Comparison of ENCODE assay signal across 11 mouse cellular contexts in the genomic region with DNA sequence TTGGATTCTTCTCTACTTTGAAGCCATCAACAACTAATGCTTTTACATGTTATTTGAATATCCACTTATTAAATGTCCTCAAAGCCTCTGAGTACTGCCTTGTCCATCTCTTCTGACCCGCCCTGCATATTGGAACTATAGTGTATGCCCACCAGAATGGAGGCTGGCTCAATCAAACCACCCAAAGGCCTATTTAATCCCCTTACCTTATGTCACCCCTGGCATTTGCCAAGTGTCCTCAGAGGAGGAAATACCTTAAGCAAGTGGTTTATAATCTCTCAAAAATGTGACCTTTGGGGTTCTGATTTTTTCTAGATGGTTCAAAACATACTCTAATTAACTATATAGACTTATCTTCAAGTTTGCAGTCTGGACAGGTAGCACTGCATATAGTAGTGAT.
DNase-seq lines count a peak whose midpoint lies in the region.
"Had no signal": no experiment of that assay in that cellular context is flagged by ENCODE, and none has a peak within 500 bp of the region (broad histone marks: within the 10 kb centered on the region; RNA-seq: fewer than 3 reads in every experiment).

No protein-coding gene starts in this region.

- DNase-seq in cerebellum, adult 11-12 months = peak; percentile 28
- no peak for DNase-seq in cerebellum, adult 11 months
- DNase-seq in cerebellum, postnatal 10 days = peak; percentile 57 to 74
- DNase-seq in cerebellum, adult 8-10 months = no peak
- DNase-seq in brain, adult 2 months (ENCODE audit: low read depth, low spot score) = peak; percentile 47
- DNase-seq: adrenal gland, adult 8-10 months; adrenal gland, postnatal 14 days; adrenal gland, postnatal 36 days; B cell, adult 2 months; cerebellum, postnatal 36 days; embryo, embryonic 11 days had no signal

Comparison
In these comparisons a context has a peak if more than half of its experiments do, and no peak if none do; other contexts are left out.
1. DNase-seq: peak in cerebellum, adult 11-12 months (single experiment), cerebellum, postnatal 10 days (2 of 2) and brain, adult 2 months (single experiment); none in cerebellum, adult 11 months (single experiment) and cerebellum, adult 8-10 months (single experiment).